Mouse (Mus musculus) layer of hippocampus, adult 8-10 months (tissue): ENCODE data around the gene Sat2. TPM values are rescaled to one million over a fixed set of nuclear protein-coding genes. Genes with fewer than 3 reads are reported as not detected.

Experiments
- DNase-seq, 2 experiments: peaks; one replicate each; pipeline ENCODE4 v3.0.0; 2022; ENCODE audit warnings: low spot score in 2 of 2
- microRNA-seq, 2 experiments: library from miRNA; unstranded; fragments of <30 nt; microRNA quantifications; one replicate each; pipeline ENCODE4 v1.2.0; 2022
- total RNA-seq, 4 experiments: library from RNA; stranded (reverse); gene quantifications; 2 replicates each; pipeline ENCODE4 v1.2.4; 2022

Gene Sat2
- total RNA-seq, 4 experiments from 2014 or later = 13.3 to 19.2 (median 14.8) TPM

DNA sequence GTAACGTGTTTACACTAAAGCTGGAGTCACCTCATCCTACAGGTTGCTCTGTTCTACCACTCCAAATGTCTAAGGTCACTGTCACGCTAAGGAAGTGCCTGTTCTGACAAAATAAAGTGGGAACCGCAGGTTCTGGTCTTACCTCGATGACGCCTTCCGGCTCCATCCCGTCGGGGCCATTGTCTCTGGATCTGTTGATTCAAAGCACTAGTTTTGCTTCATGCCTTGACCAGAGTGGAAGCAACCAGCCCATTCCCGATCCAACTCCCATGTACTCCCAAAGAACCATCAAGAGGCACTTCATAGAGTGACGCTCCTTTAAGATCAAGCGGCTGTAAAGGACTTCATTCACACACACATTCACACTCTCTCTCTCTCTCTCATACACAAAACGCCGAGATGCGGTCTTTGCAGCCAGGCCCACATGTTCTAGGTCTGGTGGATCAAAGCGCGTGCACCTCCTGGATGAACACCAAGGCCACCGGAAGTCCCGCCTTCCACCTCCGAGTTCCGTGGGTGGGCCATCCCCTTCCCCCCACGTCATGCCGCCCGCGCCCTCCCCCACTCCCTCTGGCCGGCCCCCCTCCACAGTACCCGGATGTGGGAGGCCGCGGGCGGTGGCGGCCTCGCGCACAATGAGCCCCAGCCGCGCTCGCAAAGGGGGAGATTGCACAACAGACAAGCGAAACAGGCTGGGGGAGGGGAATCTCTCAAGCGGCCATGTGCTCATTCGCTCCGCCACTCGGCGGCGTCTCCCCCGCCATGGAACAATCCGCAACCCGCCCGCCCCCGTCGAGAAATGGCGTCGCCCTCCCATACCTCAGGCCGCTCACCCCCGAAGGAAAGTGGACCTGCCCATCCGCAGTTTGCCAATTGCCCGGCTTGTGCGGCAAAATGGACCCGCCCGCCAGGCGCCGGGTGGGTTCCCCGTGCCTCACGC is 49.2 kb downstream of the Sat2 start:
- peak; percentile 91 to 92 for DNase-seq

- DNase-seq = no peak
These were observed 49.9 kb downstream of the Sat2 start for GRCm38 (mm10) chr11:69671726-69672124.

DNA sequence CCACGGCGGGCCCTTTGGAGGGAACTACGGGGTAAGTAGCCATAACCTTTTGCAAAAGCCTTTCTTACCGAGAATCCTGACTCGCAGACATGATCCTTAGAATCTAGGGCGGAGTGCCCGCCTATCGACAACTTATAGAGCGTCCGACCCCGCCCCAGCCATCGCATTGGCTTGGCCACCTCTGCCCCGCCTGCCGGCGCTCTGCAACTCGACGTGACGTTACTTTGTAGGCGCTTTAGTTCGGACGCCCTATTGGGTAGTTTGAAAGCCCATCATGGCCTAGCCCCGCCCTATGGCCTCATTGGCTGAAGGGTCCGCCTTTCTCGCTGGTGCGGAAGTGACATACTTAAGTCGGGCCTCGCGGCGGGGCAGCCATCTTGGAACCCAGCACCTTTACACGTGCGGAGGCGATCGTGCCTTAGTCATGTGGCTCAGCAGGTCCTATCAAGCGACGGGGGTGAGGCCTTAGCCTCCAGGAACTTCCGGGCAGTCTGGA is 50.4 kb downstream of the Sat2 start, which contains the start of gene Eif4a1:
TSS of gene Eif4a1 (minus strand) at position 213 of the 496 bp plus-strand sequence.
- peak; percentile 100 for DNase-seq

Small RNAs within 50 kb of the gene (microRNA-seq; reads per million reads assigned to microRNA genes)
- 2.9 to 8.8 reads per million in 2 experiments for gene Mir1934
- gene Mir467f = 0 reads per million in 2 experiments

Other genes with a start within 250 kb of the Sat2 start
- 100 to 1,000 TPM; 101 to 126 (median 111) TPM for gene Naa38, start 226.5 kb upstream of the Sat2 start, total RNA-seq
- 10 to 100 TPM; 37.5 to 51.2 (median 46.5) TPM for gene Cyb5d1, start 226.4 kb upstream of the Sat2 start, total RNA-seq
- 1 to 10 TPM; 2.2 to 2.8 (median 2.5) TPM for gene Tmem88, start 223.8 kb upstream of the Sat2 start, total RNA-seq
- gene Kdm6b, start 208.3 kb upstream of the Sat2 start, total RNA-seq = 10 to 100 TPM; 32.3 to 36.4 (median 34.8) TPM
- 1 to 10 TPM; 3.1 to 6.3 (median 5.0) TPM for gene Dnah2, start 72.9 kb upstream of the Sat2 start, total RNA-seq
- gene Efnb3, start 61.8 kb upstream of the Sat2 start, total RNA-seq = 100 to 1,000 TPM; 115 to 132 (median 124) TPM
- gene Wrap53, start 41.8 kb upstream of the Sat2 start, total RNA-seq = 10 to 100 TPM; 12.2 to 17.8 (median 12.3) TPM
- gene Trp53, start 41.7 kb upstream of the Sat2 start, total RNA-seq = 10 to 100 TPM; 27.7 to 36.7 (median 33.7) TPM
- gene Atp1b2, start 16.1 kb upstream of the Sat2 start, total RNA-seq = 100 to 1,000 TPM; 386 to 493 (median 443) TPM
- gene Shbg, start 4.1 kb upstream of the Sat2 start, total RNA-seq = under 1 TPM in 2 of 4 experiments, not detected in 2; 0.59 to 0.92 TPM
- 100 to 1,000 TPM; 132 to 154 (median 139) TPM for gene Fxr2, start 11.0 kb downstream of the Sat2 start, total RNA-seq
- not detected for gene Sox15, start 33.3 kb downstream of the Sat2 start, total RNA-seq
- 10 to 100 TPM; 51.3 to 60.6 (median 56.8) TPM for gene Mpdu1, start 40.6 kb downstream of the Sat2 start, total RNA-seq
- gene Cd68, start 44.1 kb downstream of the Sat2 start, total RNA-seq = 100 to 1,000 TPM in 1 of 4 experiments, 10 to 100 TPM in 3; 10.8 to 113 (median 55.2) TPM
- 100 to 1,000 TPM; 319 to 328 (median 325) TPM for gene Eif4a1, start 50.4 kb downstream of the Sat2 start, total RNA-seq
- gene Senp3, start 60.1 kb downstream of the Sat2 start, total RNA-seq = 100 to 1,000 TPM in 3 of 4 experiments, 10 to 100 TPM in 1; 82.9 to 123 (median 105) TPM
- 1 to 10 TPM; 2.9 to 3.8 (median 3.2) TPM for gene Tnfsf13, start 63.8 kb downstream of the Sat2 start, total RNA-seq
- gene Tnfsf12, start 73.8 kb downstream of the Sat2 start, total RNA-seq = 10 to 100 TPM in 3 of 4 experiments, 1 to 10 TPM in 1; 9.5 to 17.3 (median 14.4) TPM
- gene Tnfsfm13, start 74.1 kb downstream of the Sat2 start, total RNA-seq = 1 to 10 TPM in 3 of 4 experiments, under 1 TPM in 1; 0.83 to 2.2 (median 1.3) TPM
- 10 to 100 TPM; 53.8 to 60.8 (median 59.1) TPM for gene Polr2a, start 136.6 kb downstream of the Sat2 start, total RNA-seq
- gene Slc35g3, start 139.9 kb downstream of the Sat2 start, total RNA-seq = not detected
- gene Zbtb4, start 143.9 kb downstream of the Sat2 start, total RNA-seq = 100 to 1,000 TPM; 121 to 145 (median 129) TPM
- 1 to 10 TPM in 3 of 4 experiments, under 1 TPM in 1; 0.49 to 2.2 (median 1.1) TPM for gene Chrnb1, start 173.9 kb downstream of the Sat2 start, total RNA-seq
- gene Fgf11, start 179.8 kb downstream of the Sat2 start, total RNA-seq = 10 to 100 TPM; 26.1 to 36.5 (median 30.6) TPM
- gene Tmem102, start 183.6 kb downstream of the Sat2 start, total RNA-seq = under 1 TPM in 2 of 4 experiments, not detected in 2; 0.17 to 0.47 TPM
- gene Gm39566, start 193.3 kb downstream of the Sat2 start, total RNA-seq = not detected
- gene Spem2, start 196.4 kb downstream of the Sat2 start, total RNA-seq = not detected
- gene Spem1, start 200.2 kb downstream of the Sat2 start, total RNA-seq = under 1 TPM in 2 of 4 experiments, not detected in 2; 0.31 to 0.75 TPM
- gene Nlgn2, start 215.8 kb downstream of the Sat2 start, total RNA-seq = 100 to 1,000 TPM; 189 to 200 (median 199) TPM
- gene Tmem256, start 216.5 kb downstream of the Sat2 start, total RNA-seq = 100 to 1,000 TPM; 113 to 131 (median 121) TPM
- 10 to 100 TPM; 17.1 to 21.8 (median 20.0) TPM for gene Plscr3, start 224.4 kb downstream of the Sat2 start, total RNA-seq
- not detected for gene Tnk1, start 236.7 kb downstream of the Sat2 start, total RNA-seq